Mouse (Mus musculus) G1E (cell line): ENCODE results near the gene Apc2.

ENCODE experiments used
- CTCF ChIP-seq: IDR thresholded peaks from 2 replicates; pipeline ENCODE4 v1.5.1; 2012; ENCODE audit warnings: low read depth, low read length, inconsistent platforms, mixed read lengths
- GATA1 ChIP-seq: IDR thresholded peaks from 2 replicates; pipeline ENCODE4 v1.6.1; 2012; ENCODE audit warnings: borderline replicate concordance, low read length, inconsistent platforms, mixed read lengths
- GATA2 ChIP-seq: IDR thresholded peaks from 2 replicates; pipeline ENCODE4 v1.6.1; 2012; ENCODE audit warnings: low read depth, low read length, inconsistent platforms, borderline replicate concordance
- TAL1 ChIP-seq: conservative IDR thresholded peaks from 2 replicates; pipeline ENCODE4 v1.6.1; 2012; ENCODE audit warnings: low read depth, low read length, inconsistent platforms, mixed read lengths

DNA sequence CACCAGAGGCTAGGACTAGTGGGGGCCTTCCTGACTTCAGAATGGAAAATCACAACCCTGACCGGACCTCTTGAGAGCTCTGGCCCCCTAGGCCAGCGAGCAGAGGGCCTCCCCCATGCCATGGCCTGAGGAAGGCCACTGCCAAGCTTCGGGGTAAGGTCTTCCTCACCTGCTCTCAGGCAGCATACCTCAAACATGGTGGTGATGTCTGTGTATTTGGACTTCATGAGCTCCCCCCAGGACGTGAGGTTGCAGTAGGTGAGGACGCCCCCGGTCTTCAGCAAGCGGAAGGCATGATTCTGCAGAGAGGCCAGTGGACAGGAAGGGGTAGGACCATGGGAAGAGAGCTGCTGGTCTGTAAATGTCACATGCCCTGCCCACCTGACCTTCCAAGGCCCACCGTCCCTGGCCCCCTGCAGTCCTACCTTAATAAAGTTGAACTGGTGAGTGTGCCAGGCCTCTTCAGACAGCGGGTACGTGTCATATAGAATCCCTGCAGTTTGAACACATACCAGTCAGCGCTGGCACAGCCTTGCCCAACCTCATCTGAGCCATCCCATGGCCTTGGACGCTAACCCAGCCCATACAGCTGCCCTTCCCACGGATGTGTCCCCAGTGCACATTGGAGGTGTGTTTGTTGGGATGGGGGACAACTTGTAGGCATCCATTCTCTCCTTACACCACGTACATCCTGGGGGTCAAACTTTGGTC lies 36.9 kb upstream of the Apc2 start:
- TF ChIP-seq CTCF (no peak), GATA1 (no peak), TAL1 (no peak), GATA2 (no peak)
